Mouse (Mus musculus): ENCODE data around the gene Ccr4. TPM values are rescaled to one million over a fixed set of nuclear protein-coding genes. Genes with fewer than 3 reads are reported as not detected.

The Ccr4 gene
- polyA plus RNA-seq, 1 experiment: 1.1 TPM

GRCm38 (mm10) chr9:114499783-114500515 is 4.8 kb downstream of the Ccr4 start:
- Histone ChIP-seq H3K27ac (ENCODE audit: insufficient read depth, low read depth, low read length) (no peak overlapping the region), H3K4me1 (ENCODE audit: control insufficient read depth, insufficient read depth, insufficient read length, low read length) (peaks cover 2% of the 10 kb centered on the region; the same call in 1 of the 2 replicates), H3K36me3 (ENCODE audit: control insufficient read depth, insufficient read depth, low read length) (no peaks in the 10 kb centered on the region), H3K4me3 (ENCODE audit: low read depth, low read length) (no peak overlapping the region), H3K27me3 (ENCODE audit: control insufficient read depth, insufficient read depth, low read length) (no peaks in the 10 kb centered on the region)
- WGBS: 20% methylated on average over 15 of the region's 15 CpGs
- TF ChIP-seq POLR2A (IDR thresholded peaks at IDR 0.05; ENCODE audit: low read depth, low read length) (no peak), CTCF (IDR thresholded peaks at IDR 0.05; ENCODE audit: extremely low read depth, insufficient read length, insufficient replicate concordance, low read depth, low read length) (peak; percentile 54; the same call in 1 of the 2 replicates)

DNA sequence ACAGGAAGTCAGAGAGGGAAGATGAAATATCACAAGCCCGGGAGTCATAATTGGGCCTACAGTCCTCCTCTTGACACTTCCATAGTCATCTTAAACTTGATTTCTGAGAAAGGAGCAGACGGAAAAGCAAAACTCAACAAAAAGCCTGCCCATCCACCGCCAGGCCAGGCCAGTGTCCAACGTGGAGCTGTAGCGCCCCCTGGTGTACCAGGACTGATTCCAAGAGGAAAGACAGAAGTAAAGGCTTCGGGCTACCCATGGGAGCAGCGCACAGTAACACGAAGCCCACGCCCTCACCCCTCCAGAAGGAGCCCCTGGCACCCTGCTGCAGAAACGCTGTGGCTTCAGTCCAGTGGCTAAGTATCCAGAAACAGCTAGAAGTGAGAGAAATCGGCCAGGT is 6.5 kb downstream of the Ccr4 start:
- 6% methylated on average over 11 of the region's 11 CpGs for WGBS
- H3K27ac ChIP-seq (ENCODE audit: insufficient read depth, low read depth, low read length): no peak overlapping the region
- TF ChIP-seq CTCF (IDR thresholded peaks at IDR 0.05; ENCODE audit: extremely low read depth, insufficient read length, insufficient replicate concordance, low read depth, low read length) (peak; percentile 93; the same call in 1 of the 2 replicates), POLR2A (IDR thresholded peaks at IDR 0.05; ENCODE audit: low read depth, low read length) (no peak)
- H3K27me3 ChIP-seq (ENCODE audit: control insufficient read depth, insufficient read depth, low read length): no peaks in the 10 kb centered on the region
- H3K4me1 ChIP-seq (ENCODE audit: control insufficient read depth, insufficient read depth, insufficient read length, low read length): peaks cover 2% of the 10 kb centered on the region; the same call in 1 of the 2 replicates
- H3K4me3 ChIP-seq (ENCODE audit: low read depth, low read length): no peak overlapping the region
- no peaks in the 10 kb centered on the region for H3K36me3 ChIP-seq (ENCODE audit: control insufficient read depth, insufficient read depth, low read length)

DNA sequence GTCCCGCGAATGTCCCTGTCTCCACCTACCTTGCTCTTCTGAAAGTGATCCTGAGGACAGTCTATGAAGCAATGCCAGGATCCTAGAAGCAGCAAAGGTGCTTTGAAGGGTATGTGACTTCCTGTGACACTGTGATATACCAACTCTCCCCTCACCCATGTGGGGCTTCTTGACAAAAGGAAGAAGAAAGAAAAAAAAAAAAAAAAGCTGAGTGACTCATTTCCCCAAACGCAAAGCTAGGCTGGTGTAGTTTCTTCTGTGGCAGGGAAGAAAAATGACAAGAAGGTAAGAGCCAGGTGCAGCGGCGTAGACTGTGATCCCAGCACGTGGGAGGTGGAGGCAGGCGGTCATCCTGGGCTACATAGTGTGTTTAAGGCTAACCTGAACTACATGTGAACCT is 8.2 kb downstream of the Ccr4 start:
- 68% methylated on average over 7 of the region's 7 CpGs for WGBS
- TF ChIP-seq CTCF (IDR thresholded peaks at IDR 0.05; ENCODE audit: extremely low read depth, insufficient read length, insufficient replicate concordance, low read depth, low read length) (no peak), POLR2A (IDR thresholded peaks at IDR 0.05; ENCODE audit: low read depth, low read length) (no peak)
- Histone ChIP-seq H3K4me1 (ENCODE audit: control insufficient read depth, insufficient read depth, insufficient read length, low read length) (no peaks in the 10 kb centered on the region), H3K4me3 (ENCODE audit: low read depth, low read length) (no peak overlapping the region), H3K27me3 (ENCODE audit: control insufficient read depth, insufficient read depth, low read length) (no peaks in the 10 kb centered on the region), H3K27ac (ENCODE audit: insufficient read depth, low read depth, low read length) (no peak overlapping the region), H3K36me3 (ENCODE audit: control insufficient read depth, insufficient read depth, low read length) (no peaks in the 10 kb centered on the region)

DNA sequence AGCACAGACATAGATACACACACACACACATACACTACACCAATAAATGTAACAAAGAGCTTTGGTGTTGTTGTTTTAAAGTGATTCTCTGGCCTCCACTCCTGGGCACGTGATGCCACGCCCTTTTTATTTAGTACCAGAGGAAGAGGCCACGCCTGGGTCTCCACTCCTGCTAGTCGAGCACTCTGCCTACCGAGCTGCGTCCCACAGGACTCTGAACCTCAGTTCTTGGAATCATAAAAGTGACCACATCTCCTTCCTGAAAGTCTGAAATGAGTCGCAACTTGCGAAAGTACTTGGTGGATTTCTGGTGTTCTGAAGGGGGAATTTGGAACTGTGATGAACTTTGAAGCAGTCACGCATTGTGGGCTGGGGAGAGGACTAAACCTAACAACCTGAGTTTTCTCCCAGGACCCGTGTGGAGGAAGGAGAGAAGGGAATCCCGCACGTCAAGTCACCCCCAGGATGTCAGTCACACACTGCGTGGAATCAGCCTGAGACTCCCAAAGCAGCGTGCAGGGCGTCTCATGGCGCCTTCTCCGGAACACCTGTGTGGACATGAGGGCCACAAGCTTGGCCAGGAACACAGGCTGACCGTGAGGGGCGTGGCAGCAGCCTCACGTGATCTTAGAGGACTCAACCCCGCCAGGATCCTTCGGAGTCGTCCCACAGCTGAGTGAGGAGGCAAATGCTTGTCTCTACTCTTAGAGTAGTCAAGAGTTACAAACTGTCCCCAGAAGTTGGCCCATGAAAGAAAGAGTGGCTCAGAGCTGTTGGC is 17.0 kb downstream of the Ccr4 start:
- Histone ChIP-seq H3K4me1 (ENCODE audit: control insufficient read depth, insufficient read depth, insufficient read length, low read length) (peaks cover 12% of the 10 kb centered on the region), H3K27me3 (ENCODE audit: control insufficient read depth, insufficient read depth, low read length) (no peaks in the 10 kb centered on the region), H3K4me3 (ENCODE audit: low read depth, low read length) (peak overlapping the region; percentile 55), H3K36me3 (ENCODE audit: control insufficient read depth, insufficient read depth, low read length) (no peaks in the 10 kb centered on the region), H3K27ac (ENCODE audit: insufficient read depth, low read depth, low read length) (peak overlapping the region; percentile 65)
- WGBS: 24% methylated on average over 23 of the region's 23 CpGs
- TF ChIP-seq POLR2A (IDR thresholded peaks at IDR 0.05; ENCODE audit: low read depth, low read length): no peak
- no peak for TF ChIP-seq CTCF (IDR thresholded peaks at IDR 0.05; ENCODE audit: extremely low read depth, insufficient read length, insufficient replicate concordance, low read depth, low read length)

- no peak overlapping the region for H3K4me3 ChIP-seq (ENCODE audit: low read depth, low read length)
- TF ChIP-seq CTCF (IDR thresholded peaks at IDR 0.05; ENCODE audit: extremely low read depth, insufficient read length, insufficient replicate concordance, low read depth, low read length): no peak
- no peak for TF ChIP-seq POLR2A (IDR thresholded peaks at IDR 0.05; ENCODE audit: low read depth, low read length)
- H3K4me1 ChIP-seq (ENCODE audit: control insufficient read depth, insufficient read depth, insufficient read length, low read length): peaks cover 12% of the 10 kb centered on the region
- 55% methylated on average over 4 of the region's 4 CpGs for WGBS
- H3K36me3 ChIP-seq (ENCODE audit: control insufficient read depth, insufficient read depth, low read length): no peaks in the 10 kb centered on the region
- H3K27ac ChIP-seq (ENCODE audit: insufficient read depth, low read depth, low read length): no peak overlapping the region
- no peaks in the 10 kb centered on the region for H3K27me3 ChIP-seq (ENCODE audit: control insufficient read depth, insufficient read depth, low read length)
Observed at GRCm38 (mm10) chr9:114486808-114487207, 17.9 kb downstream of the Ccr4 start.

DNA sequence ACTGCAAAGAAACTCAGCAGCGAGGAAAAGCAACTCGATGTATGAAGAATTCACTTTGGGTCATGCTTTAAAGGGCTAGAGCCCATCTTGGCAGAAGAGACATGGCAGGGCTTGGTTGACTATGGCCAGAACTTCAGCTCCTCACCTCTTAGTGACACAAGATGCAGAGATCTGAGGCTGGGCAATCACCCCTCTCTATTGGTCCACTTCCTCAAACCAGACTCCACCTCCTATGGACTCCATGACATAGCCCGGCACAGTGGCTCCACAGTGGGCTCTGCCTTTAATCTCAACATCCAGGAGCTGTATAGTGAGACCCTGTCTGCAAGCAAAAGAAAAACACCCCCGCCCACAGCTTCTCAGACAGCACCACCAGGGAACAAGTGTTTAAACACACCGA is 19.9 kb downstream of the Ccr4 start:
- no peaks in the 10 kb centered on the region for H3K27me3 ChIP-seq (ENCODE audit: control insufficient read depth, insufficient read depth, low read length)
- no peaks in the 10 kb centered on the region for H3K36me3 ChIP-seq (ENCODE audit: control insufficient read depth, insufficient read depth, low read length)
- 82% methylated on average over 5 of the region's 5 CpGs for WGBS
- peaks cover 12% of the 10 kb centered on the region for H3K4me1 ChIP-seq (ENCODE audit: control insufficient read depth, insufficient read depth, insufficient read length, low read length)
- no peak overlapping the region for H3K4me3 ChIP-seq (ENCODE audit: low read depth, low read length)
- H3K27ac ChIP-seq (ENCODE audit: insufficient read depth, low read depth, low read length): no peak overlapping the region
- no peak for TF ChIP-seq POLR2A (IDR thresholded peaks at IDR 0.05; ENCODE audit: low read depth, low read length)
- TF ChIP-seq CTCF (IDR thresholded peaks at IDR 0.05; ENCODE audit: extremely low read depth, insufficient read length, insufficient replicate concordance, low read depth, low read length): no peak

GRCm38 (mm10) chr9:114480940-114481339 is 23.8 kb downstream of the Ccr4 start:
- Histone ChIP-seq H3K27ac (ENCODE audit: insufficient read depth, low read depth, low read length) (no peak overlapping the region), H3K4me1 (ENCODE audit: control insufficient read depth, insufficient read depth, insufficient read length, low read length) (no peaks in the 10 kb centered on the region), H3K27me3 (ENCODE audit: control insufficient read depth, insufficient read depth, low read length) (no peaks in the 10 kb centered on the region), H3K36me3 (ENCODE audit: control insufficient read depth, insufficient read depth, low read length) (no peaks in the 10 kb centered on the region), H3K4me3 (ENCODE audit: low read depth, low read length) (no peak overlapping the region)
- WGBS: 76% methylated on average over 3 of the region's 3 CpGs
- TF ChIP-seq POLR2A (IDR thresholded peaks at IDR 0.05; ENCODE audit: low read depth, low read length): no peak
- TF ChIP-seq CTCF (IDR thresholded peaks at IDR 0.05; ENCODE audit: extremely low read depth, insufficient read length, insufficient replicate concordance, low read depth, low read length): no peak
